Mouse (Mus musculus): Measurements from ENCODE around the gene Vps16.

DNA sequence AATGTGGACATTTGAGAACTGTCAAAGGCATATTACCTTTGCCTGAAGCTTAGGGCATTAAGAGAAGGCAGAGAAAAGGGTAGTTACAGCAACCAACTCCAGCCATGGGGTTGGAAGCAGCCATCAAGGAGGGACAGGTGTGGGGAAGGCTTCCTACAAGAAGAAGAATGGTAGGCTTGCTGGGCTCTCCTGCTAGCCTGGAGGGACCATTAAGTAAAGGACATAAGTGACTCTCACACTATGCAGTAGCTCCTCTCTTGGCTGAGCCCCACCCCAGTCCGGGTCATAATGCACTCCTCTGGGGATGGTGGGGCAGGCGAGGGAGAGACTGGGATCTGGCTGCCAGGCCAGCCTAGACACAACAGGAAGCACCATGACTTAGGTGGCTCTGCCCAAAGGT lies 18.0 kb upstream of the Vps16 start, which contains the start of gene Tmem239:
- TF ChIP-seq POLR2A (IDR thresholded peaks at IDR 0.05; ENCODE audit: insufficient read depth, low read length): no peak
- TF ChIP-seq CTCF (IDR thresholded peaks at IDR 0.05; ENCODE audit: low read depth, low read length): no peak

Data from ES-Bruce4 (cell line).